Mouse (Mus musculus) retina, postnatal 1 day (tissue): ENCODE results near the gene Gm33543.

Experiments
- DNase-seq: peaks from one replicate; pipeline ENCODE4 v3.0.0-alpha.2; 2012

Gm33543 gene

DNA sequence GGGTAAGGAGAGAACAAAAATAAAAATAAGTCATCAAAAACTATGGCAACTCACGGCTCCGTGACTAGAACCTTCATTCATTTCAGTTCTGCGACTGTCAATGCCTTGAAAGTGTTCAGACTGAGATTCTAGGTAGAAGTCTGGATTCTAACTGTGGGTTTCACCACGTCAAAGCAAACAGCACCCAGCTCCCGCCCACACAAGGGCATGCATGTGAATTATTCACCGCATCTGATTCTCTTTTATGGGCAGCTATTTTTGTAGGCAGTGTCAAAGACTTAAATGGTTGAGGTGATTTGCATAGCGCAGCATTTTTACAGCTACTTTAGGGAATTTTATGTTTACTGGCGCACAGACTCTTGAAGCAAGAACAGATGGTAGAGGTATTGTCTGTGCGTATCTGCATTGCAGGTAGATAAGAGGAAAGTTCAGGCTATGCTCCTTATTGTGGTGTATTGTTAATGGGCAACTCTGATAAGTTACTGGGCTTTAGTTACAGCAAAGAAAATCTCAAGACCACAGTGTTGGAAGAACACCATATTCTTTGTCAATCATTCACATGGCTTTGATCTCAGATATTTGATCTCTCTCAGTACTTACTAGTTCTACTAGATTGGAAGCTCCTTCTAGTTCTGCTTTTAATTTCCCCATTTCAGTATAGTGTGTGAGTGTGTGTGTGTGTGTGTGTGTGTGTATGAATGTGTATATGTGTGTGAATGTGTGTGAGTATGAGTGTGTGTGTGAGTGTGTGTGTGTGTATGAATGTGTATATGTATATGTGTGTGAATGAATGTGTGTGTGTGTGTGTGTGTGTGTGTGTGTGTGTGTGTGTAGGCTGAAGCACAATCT lies at the start of gene Gm33543:
Gm33543 (minus strand) TSS at position 142 of the 849 bp plus-strand sequence.
- no peak for DNase-seq

DNA sequence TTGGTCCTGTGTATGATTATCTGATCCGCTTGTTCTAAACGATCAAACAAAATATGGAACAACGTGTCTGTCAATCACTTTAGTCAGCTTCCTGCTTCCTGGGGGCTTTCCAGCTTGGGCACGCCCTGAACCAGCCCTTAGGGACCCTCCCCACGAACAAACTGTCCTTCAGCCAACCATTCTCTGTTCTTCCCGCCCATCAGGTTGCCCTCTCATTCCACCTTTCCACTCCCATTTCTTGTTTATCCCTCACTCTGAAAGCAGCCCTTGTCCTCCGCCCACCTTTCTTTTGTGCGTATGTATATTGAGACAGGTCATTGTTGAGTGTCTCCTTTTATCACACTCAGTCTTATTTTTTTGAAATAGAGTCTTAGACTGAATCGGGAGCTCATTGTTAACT lies 49.4 kb upstream of the Gm33543 start:
- no peak for DNase-seq

GRCm38 (mm10) chr10:95891214-95891960 lies 48.7 kb upstream of the Gm33543 start:
- DNase-seq, result no peak

GRCm38 (mm10) chr10:95883761-95884517 lies 41.2 kb upstream of the Gm33543 start:
- DNase-seq, result no peak

- peak; percentile 46 for DNase-seq
Measured at GRCm38 (mm10) chr10:95882036-95882435, 39.3 kb upstream of the Gm33543 start.

DNA sequence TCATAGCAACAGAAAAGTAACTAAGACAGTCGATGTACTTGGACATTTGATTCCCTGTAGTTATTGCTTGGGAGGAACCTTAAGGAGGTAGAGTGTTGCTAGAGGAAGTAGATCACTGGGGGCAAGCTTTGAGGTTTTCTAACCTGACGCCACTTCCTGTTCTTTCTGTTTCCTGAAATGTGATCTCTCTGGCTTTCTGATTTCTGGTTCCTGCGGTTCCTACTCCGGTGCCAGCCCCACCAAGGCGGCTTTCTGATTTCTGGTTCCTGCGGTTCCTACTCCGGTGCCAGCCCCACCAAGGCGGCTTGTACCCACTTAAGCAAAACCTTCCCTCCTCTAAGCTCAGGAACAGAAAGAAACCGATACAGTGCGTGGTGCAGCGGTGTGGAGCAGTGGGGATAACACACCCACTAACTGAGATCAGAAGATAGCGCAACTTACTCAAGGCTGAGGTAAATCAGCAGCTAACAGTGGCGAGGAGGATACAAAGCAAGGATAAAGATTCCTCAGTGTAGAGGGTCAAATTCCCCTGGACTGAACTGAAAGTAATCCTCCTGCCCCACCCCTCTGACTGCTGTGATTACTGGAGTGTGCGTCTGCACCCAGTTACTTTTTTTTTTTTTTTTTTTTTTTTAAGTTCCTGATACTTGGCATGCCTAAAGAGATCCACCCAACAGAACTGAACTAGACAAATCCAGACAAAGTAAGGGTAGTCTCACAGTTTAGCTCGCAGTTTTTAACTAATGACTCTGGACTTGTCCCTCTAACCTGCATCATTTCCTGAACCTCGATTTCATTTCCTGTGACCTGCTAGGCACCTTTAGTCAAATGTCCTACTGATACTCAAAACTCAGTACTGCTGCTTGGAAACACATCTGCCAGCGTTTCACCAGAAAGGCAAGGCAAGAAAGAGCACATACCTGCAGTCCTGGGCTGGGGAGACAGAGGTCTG lies 37.5 kb upstream of the Gm33543 start:
- DNase-seq, result no peak

- no peak for DNase-seq
Measured at GRCm38 (mm10) chr10:95870782-95871181, 28.1 kb upstream of the Gm33543 start.

DNA sequence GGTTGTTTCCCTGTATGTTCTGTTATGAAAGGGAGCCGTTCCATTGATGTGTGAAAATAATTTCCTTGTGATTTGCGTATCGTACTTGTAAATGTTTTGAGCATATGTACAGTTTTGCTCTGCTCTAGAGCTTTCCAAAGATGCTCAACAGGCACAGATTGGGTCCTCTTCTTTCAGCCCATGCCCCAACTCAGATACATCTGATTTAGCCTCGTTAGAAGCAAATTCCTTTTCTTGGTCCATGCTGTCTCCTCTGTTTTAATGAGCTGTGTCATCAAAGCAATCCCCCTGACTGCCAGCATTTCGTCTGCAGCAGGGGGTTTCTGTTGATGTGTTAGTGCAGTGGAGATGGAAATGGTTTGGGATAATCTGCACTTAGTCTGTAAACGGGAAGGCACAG lies 25.6 kb upstream of the Gm33543 start:
- DNase-seq, result no peak

- DNase-seq, result no peak
Measured at GRCm38 (mm10) chr10:95867596-95867995, 24.9 kb upstream of the Gm33543 start.

DNA sequence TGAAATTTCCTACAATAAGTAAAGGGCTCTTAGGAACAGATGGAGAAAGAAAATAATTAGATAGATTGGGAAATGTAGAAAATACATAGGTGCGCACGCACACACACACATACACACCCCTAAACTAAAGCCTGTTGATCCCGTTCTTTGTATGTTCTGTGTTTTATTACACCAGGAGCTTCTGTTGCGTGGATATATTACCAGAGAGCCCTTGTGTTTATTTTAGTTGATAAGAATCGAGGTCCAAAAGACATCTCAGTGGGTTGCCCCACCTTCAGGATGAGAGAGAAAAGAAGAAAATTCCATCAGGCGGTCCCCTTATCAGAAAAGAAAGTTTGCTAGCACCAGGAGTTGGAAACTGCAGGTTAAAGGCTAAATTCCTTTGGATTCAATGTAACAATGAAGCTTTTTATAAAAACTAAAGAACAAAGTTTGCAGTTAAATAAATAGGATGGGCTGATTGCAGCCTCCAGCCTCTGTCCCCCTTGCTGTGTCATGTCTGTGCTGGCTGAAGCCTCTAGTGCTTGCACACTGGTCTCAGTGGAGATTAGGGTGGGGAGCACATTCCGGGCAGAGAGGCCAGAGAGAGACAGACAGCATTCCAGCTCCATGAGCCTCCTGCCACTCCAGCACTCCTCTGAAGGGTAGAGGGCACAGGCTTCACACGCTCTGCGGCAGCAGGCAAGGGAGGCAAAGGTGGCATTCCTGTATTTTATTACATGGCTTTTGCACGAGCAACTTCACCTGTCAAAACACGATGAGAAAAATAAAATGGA lies 21.8 kb upstream of the Gm33543 start:
- peak; percentile 22 for DNase-seq

GRCm38 (mm10) chr10:95862664-95863063 lies 19.9 kb upstream of the Gm33543 start:
- DNase-seq, result no peak

GRCm38 (mm10) chr10:95858164-95858563 lies 15.4 kb upstream of the Gm33543 start:
- peak; percentile 80 for DNase-seq

- DNase-seq, result no peak
Measured at GRCm38 (mm10) chr10:95855411-95855810, 12.7 kb upstream of the Gm33543 start.

GRCm38 (mm10) chr10:95850504-95850903 lies 7.8 kb upstream of the Gm33543 start:
- no peak for DNase-seq

GRCm38 (mm10) chr10:95846739-95847138 lies 4.0 kb upstream of the Gm33543 start:
- no peak for DNase-seq

DNA sequence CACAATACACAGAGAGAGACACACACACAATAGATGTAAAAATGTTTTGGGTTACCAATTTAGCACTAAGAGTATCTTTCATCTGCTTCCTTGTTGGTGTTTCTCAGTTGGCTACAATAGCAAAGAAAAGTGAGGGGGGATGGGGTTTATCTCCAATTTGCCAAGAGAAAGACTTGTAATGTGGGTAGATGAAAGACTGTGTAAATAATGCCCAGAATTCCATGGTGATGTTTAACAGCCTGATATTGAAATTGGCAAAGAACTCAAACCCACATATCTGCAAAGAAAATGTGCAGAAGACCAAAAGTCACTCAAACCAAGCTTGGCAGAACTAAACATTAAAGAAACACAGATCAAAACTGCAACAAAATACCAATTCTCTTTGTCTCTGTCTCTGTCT lies 3.6 kb upstream of the Gm33543 start:
- no peak for DNase-seq

GRCm38 (mm10) chr10:95843878-95844277 lies 1.1 kb upstream of the Gm33543 start:
- DNase-seq, result no peak

GRCm38 (mm10) chr10:95841241-95841640 lies 1.5 kb downstream of the Gm33543 start:
- DNase-seq, result no peak

- no peak for DNase-seq
Measured at GRCm38 (mm10) chr10:95839803-95840202, 2.9 kb downstream of the Gm33543 start.

GRCm38 (mm10) chr10:95839036-95839435 lies 3.7 kb downstream of the Gm33543 start:
- no peak for DNase-seq

DNA sequence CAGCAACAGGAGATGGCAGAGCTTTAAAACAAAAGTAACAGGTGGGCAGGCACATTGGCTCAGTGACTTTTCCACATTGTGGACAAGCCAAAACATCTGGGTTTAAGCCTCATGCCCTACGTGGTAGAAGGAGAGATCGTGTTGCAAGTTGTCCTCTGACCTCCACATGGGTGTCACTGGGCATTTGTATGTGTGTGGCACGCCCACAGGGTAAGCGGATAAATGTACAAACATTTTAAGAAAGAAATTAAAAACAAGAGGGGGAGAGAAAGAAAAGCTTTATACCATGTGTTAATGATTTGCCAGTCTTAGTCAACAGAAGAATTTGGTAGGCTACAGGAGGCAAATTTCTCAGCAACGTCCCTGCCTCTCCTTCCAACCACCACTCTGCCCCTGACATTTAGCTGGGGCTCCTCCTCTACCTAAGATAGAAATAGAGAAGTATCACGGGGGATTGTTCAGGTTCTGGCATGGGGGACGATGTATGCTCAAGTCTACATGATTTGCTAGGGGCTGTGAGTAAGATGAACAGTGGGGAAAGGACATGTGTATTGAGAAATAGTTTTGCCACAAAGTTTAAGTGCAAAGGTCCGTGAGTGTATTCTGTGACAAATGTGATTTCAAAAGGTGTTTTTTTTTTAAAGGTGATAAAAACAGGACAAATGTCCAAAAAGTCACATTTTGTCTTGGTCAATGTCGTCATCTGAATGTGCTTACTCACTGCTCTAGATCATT lies 6.0 kb downstream of the Gm33543 start:
- DNase-seq, result no peak
